Mouse (Mus musculus) cerebellum, adult 9-10 months (tissue): ENCODE data around the gene Nfia.
A peak's percentile ranks its signal among the peaks of the same experiment; 100 is the strongest.

Source experiments
- DNase-seq: peaks from one replicate; pipeline ENCODE4 v3.0.0; 2022

Gene Nfia

DNA sequence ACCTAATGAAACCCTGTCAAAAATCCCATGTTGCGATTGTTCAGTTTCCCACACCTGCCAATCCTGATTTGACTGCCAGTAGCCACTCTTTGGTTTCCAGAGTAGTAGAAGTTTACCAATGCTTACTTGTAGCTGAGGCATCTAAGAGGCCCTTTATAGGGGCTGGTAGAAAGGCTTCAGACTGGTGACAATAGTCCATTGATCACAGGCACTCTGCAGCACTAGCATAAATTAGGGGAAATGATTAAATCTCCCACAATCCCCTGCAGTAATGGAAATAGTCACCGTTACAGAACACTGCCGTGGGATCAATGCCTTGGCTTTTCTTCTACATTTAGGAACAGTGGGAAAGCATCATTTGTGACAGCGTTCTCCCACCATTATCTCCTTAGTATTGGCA, 254.9 kb downstream of the Nfia start:
- no peak for DNase-seq

DNA sequence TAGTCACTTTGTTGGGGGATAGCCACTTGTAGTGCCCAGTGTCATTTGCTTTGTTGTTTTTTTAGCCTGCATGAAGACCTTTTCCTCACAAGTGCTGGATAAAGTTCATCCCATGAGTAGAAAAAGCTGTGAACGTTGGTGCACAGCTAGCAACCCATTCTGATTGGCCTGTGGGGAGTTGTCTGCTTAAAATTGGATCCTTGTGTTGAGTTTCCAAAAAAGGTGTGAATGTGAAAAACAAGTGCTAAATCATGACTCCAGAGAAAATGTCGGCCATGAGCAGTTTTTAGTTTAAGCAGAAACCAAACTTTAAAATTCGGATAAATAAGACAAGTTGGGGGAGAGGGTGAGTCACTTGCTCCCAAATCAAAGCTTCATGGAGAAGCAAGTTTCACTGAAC, 259.3 kb downstream of the Nfia start:
- no peak for DNase-seq

DNA sequence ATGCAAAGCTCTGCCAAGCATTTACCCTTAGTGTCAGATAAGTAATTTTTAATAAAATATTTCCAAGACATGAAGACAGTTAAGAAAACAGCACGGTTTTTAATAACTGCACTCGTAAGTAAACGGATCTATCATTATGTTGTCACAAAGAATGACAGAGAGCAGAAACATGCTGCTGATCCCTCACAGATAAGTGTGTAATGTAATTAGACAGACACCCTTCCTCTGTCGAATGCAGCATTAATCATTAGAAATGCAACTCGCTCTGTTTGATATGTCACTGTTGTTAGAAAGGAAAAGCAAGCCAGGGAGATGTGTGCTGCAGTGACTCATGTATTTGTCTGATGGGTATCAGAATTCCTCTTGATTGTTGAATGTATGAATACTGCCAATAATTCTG, 259.8 kb downstream of the Nfia start:
- DNase-seq, result no peak

DNA sequence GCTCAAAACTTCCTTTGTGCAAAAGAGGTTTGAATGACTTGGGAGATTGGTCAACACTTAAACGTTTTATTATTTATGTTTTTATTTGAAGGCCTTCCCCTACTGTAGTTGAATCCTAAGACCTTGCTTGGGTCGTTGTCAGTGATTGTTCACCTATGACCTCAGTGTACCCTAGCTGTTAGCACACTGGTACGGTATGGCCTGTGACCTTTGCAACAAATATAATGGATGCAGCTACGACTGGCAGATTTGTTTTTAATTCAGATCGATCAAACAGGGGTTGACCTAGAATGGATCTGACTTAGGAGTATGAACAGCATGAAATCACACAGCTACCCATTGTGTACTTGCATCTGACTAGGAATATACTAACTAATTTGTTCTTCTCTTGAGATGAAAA, 266.6 kb downstream of the Nfia start:
- DNase-seq, result no peak

DNA sequence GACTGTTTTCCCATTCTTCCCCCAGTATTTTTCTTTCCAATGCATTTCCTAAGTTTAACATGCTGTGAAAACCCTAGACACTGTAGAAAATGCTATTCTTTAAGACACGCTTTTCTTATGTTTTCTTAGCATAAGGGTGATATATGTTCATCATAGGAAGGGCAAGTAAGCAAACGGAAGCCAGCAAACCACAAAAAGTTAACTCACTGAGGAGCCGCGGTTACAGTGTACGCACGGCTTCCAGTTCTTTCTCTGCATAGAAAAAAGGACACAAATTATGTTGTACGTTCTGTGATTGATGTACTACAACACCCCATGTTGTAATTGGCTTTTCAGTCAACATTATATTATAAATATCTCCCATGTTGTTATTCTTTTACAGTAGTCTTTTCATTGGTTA, 267.6 kb downstream of the Nfia start:
- DNase-seq, result no peak

DNA sequence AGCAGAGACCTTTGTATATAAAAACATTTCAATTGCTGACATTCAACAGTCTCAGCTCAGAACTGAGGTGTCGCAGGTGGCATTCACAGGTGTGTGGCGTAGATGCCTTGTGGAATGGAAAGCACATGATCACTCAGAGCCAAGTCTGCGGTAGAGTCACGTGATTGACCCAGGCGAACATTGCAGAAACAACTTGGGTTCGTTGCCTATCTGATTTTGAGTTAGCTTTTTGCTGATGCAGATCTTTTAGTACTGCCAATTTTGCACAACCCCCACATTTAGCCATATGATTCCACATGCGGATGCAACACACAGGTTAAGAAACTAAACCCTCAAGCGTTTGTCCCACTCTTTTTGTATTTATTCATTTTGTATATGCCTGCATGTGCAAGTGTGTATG, 272.1 kb downstream of the Nfia start:
- DNase-seq, result no peak

DNA sequence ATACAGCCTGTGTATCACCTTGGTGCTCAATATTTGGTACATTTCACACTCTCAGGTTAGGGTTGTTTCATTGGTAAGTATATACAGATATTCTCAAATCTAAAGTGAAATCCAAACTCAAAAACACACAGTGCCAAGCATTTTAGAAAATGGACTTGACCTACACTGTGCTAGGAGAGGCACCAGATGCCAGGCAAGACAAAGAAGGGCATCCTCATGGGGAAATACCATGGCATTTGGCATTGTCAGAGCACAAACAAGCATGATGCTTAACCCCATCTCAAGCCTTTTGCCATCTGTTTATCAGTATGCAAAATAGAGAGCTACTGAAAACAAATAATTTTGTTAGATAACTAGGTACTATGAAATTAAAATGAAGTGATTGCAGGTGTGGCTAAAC, 274.8 kb downstream of the Nfia start:
- DNase-seq, result peak; percentile 83

DNA sequence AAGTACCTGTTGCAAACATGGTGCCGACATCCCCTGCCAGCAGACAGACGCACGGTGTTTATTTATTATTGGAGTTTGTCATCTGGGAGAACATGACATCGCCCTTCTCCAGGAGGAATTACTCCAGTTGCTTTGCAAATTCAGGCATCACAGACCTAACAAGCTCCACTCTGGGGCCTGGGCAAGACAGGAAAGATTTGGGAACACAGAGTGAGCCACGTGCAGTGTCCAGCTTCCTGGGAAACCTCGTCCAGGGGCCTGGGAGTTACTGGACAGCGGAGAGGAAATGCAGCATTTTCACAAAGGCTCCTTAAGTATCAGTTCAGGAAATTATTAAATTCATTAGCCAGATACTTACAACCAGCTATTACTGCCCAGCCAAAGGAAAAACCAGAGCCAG, 277.1 kb downstream of the Nfia start:
- DNase-seq, result no peak

DNA sequence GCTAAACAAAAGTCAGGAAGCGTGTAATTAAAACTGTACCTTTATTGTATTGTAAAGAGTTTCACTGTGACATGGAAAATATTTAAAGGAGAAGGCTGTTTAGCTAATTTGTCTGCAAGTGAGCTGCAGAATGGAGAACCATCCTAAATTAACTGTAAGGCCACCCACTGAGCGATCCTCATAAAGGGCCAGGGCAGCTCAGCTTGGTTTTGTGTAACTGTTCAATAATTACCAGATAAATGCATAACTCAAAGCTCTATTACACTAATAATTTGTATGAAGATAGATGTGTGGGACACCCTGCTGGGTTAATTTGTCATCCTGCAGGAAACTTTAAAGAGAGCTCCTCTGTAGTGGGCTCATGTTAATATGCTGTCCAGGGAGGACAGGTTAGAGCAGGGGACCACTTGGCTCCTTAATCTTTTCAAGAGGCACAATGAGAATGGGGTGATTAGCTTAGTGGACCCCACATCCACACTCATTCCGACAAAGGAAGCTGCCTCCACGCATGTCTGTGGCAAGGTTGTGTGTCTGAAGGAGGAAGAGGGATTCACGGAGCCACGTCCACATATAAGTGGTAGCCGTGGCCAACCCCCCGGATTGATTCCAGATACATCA, 277.6 kb downstream of the Nfia start:
- no peak for DNase-seq

DNA sequence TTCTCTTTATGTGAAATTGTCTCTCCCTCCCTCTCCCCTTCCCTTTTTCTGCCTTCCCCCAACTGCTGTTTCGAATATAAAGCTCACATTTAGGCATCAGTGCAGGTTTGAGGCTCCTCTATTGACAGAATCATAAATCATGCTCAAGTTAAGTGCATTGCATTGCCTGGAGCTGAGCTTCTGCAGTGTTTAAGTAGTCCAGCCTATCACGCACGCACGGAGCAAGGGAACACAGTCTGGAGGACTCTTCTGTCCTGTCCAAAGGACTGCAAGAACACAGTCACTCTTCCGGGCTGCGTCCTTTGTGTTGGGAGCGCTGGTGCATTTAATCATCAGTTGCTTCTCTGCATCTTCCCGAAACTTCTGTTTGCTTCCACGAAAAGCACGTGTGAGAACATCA, 278.2 kb downstream of the Nfia start:
- no peak for DNase-seq

DNA sequence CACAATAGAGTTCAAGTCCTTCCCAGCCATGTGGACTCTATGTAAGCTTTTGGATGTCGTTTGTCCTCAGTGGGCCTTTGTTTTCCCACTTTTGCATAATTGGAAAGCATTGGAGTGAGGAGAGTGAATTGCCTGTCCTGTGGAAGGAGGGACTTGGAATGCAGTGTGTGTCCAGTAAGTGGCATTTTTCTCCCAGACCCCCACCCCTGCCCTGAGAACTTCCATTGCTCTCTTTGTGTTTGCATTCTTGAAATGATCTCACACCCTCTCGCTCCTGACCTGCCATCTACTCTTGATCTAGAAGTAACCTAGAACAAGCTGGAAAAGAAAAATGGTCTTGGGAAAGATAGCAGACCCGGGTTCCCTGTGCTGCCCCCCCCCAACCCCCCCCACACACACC, 278.8 kb downstream of the Nfia start:
- no peak for DNase-seq

DNA sequence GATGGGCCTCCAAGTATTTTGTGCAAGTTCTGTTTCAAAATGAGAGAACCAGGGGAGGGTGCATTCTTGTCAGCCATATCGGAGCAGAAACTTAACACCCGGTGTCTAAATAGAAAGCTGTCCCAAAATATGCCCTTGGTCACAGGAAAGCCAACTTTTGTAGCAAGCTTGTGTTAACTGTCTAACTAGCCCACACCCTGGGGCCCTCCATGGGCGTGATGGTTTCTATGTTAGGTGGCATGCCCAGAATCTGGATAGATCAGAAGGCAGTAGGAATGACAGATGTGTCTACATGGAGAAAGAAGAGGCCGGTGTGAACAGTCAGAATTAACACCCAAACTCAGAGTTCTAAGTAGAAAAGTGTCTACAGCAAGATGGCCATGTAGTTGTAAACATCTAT, 282.5 kb downstream of the Nfia start:
- no peak for DNase-seq

DNA sequence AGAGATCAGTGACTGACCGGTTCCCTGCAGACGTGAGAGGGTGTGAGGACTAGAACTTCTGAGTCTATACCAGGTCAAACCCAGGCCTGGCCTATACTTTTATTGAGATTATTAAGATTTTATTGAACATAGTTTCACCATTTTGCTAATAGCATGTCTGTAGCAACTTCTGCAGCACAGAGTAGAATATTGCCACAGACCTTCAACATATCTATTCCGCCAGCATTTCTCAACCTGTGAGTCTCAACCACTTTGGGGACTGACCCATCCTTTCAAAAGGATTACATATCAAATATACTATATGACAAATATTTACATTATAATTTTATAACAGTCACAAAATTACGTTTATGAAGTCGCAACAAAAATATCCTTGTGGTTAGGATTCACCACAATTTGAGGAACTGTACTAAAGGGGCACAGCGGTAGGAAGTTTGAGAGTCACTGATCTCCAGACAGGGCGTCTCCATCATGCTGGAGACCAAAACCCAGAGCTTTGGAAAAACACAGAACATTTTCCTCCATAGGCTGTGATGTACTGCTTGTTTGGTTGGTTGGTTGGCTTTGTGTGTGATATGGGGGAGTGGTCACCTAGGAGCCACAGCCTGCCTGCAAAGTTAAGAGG, 284.0 kb downstream of the Nfia start:
- no peak for DNase-seq

DNA sequence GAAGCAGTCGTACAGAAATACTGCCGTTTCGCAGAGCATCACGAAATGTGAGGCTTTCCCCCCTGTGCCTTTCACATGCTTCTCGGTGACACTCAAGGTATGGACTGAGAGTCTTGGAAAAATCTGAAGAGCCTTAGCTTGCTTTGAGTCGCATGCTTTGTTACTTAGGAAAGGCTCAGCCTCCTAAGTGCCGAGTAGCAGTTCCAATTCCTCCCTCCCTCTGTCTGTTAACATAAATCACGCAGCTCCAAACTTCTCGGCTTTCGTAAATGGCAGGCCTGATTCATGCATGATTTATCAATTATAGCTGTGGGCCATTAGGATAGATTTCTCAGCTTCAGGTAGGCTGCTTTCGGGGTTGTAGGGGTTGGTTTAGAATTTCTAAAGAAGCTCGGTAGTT, 284.7 kb downstream of the Nfia start:
- DNase-seq, result no peak

DNA sequence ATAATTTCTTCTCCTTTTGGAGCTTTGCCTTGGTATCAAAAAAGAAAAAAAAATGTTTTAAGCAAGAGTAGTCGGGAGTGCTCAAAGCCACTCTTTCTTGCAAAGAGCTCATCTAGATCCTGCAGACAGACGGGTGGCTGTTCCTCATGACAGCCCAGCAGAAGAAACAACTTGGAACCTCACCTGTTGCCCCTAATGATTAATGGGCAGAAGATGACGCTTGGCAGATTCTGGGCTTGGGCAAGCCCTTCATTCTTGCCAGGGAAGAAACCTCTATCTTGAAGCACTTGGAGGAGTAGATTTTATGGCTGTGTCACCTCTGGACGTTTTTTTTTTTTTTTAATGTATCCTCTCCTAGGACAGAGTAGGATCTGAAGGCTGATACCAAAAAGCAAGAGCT, 285.2 kb downstream of the Nfia start:
- DNase-seq, result no peak

DNA sequence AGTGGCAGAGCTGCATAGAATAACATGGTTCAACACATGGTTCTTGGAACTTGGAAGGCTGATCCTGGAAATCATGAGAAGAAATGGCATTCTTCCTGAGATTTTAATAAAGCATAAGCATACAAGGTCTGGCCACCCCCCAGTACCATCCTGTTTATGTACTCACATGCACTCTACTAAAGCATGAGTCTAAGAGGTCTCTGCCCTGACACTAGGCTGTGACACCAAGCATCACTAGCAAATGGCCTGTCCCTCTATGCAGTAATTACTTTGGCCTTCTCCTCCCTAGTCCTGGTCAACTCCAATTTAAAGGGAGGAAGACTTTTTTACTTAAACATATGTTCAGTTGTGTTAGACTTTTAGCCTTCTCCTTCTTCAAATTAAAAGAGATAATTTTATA, 285.6 kb downstream of the Nfia start:
- DNase-seq, result no peak

DNA sequence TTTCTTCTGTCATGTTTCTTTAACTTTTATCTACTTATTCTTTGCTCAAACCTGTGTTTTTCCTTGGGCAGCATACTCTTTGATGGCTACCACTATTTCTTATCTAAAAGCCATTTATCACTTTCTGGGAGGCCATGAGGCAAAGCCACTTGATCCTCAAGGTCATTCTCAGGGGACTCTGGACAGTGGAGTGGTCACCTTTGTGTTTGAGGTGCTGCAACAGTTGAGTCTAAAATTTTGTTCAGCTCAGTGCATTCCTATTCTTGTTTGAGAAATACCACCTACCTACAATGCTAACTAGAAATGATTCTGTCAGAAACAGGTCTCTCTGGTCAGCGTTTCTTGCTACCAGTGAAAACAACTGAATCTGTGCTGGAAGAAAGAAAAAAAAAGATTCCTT, 288.1 kb downstream of the Nfia start:
- no peak for DNase-seq

DNA sequence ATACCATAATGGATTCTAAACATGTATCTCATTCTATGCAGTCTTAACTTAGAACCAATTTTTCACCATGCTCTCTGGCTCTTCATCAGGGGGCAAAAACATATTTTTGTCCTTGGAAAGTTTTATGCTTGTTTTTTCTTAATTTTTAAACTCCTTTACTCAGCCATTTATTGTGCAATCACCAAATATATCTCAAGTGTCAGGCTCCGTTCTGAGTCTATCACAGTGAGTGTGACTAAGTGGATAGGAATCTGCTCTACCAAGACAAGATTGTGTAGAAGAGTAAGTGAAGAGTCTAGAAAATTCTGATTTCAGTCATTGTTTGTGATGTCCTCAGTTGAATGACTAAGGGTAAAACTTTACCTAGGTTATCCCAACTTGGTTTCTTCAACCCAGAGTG, 288.6 kb downstream of the Nfia start:
- no peak for DNase-seq

DNA sequence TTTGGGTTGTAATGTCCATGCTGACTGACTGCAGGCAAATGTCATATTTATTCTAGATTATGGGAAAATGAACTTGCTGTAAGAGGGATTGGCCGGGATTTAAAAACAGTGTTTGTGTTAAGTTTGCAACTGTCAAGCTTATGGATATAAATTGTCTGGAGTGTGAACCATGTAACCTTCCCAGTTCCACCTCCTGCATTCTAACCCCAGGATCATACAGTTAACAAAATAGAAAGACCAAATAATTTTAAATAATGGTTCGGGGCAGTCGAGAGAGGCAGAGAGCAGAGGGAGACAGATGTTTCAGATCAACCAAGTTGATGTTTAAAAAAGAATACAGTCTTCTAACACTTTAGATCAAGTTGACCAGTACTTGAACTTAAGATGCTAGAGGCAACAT, 290.7 kb downstream of the Nfia start:
- no peak for DNase-seq

DNA sequence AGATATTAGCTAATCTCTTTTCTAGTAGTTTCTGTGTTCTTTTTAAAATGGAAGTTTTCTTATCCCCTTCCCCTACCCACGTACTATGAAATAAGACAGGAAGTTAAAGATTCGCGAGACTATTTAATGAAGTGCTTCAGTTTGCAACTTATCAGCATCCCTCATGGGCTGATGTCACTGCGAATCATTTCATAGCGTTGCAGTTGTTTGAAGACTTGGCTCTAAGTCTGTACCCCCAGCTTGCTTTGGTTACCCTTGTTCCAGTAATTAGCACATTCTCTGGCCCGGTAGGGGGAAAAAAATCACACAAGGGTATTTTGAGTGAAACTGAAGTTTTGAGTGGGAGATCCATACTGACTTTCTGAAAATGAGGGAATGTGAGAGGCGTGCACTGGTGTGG, 303.6 kb downstream of the Nfia start:
- DNase-seq, result no peak

DNA sequence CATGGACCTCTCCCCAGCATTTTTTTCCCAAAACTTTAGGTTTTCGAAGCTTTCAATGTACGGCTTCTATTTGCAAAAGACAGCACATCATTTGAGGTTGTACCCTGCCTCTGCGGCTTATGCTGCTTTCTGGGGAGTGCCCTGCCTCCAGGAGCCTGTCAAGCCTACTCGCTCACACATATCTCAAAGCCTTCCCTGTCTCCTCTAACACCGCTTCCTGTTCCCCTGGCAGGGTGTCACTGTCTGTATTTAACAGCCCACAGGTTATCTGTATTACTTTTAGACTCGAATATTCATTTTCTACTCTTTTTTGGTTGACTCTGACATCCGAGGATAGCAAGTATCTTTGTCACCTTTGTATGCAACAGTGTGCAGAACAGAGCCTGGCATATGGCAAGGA, 304.1 kb downstream of the Nfia start:
- DNase-seq, result no peak

DNA sequence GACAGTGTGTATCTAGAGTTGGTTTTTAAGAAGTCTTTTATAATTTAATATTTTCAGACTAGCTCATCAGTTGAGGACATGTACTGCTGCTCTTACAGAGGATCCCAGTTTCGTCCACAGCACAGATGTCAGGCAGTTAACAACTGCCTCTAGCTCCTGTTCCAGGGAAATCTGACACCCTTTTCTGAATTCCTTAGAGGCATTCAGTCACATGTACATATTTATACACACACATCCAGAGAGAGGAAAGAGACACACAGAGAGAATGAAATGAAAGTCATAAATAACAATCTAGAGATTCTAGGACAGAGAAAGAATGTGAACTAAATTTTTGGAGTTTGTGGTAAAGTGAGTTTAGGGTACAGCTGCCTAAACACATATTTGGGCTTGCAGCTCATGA, 308.1 kb downstream of the Nfia start:
- no peak for DNase-seq

DNA sequence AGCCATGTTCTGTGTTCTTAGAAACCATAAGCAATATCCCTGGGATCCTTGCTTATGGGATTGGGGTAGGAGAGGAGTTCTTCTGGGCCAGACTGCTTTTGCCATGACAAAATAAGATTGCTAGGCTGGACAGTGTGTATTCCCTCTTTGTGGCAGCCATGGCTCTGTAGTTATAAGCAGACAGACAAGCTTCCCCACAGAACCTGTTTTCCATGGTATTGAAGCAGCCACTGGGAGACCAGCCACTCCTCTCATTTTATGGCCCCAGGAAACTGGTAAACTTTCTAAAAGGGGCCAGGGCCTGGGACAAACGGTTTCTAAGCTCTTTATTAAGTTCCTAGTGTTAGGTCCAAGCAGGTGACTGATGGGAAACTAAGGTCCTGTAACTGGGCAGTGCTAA, 309.4 kb downstream of the Nfia start:
- DNase-seq, result no peak

DNA sequence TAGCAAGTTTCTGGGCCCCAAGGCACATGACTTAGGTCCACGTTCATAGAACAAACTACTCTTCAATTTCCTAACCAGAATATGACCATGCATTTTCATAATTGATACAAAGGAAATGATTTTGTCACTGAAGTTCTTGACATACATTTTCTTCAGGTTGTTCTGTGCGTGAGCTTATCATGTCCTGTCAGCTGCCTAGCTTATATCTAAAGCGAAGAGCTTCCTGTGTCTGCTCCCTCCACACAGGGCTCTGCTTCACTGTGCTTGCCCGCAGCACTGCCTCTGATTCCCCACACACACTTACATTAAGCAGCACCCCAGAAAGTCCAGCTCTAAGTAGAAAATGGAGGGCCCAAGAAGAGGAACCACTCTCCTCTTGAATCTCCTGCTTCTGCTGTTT, 310.0 kb downstream of the Nfia start:
- no peak for DNase-seq

DNA sequence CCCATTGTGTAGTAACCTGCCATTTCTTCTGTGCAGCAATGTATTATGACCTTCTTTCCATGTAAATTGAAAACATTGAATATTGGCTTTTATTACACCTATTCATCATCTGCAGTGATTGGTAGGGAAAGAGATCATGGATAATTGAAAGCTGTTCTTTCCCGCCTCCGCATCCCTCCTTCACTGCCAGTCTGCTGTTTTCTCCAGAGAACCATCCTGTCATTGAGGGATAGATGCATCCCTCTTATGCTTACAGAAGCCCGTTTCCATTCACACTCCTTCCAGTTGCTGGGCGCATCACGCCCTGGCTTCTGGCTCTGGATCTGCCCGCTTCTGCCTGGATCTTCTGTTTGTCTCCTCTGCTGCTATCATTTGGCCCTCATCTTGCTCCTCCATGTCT, 312.5 kb downstream of the Nfia start:
- DNase-seq, result no peak

DNA sequence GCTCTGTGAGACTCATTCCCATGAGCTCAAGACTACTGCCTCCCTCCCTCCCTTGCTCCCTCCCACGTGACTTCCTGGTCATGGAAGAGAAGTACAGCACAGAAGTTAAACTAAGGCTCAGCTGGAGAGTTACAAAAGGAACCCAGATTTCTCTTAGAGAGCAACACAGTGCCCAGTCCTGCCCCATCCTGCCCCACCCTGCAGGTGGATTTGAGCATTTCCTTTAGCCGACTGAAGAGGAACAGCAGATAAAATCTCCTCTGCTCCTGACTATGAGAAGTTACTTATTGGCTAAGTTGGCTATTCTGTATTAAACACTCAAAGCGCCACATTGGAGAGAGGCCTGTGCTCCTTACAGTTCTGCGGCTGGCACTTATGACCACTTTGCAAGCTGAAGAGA, 314.4 kb downstream of the Nfia start:
- no peak for DNase-seq
